In genomic region chr7:34685176-34685575, GRCm38 (mm10) we compare ENCODE assay signal across 15 mouse cellular contexts.
"Had no signal": no experiment of that assay in that cellular context is flagged by ENCODE, and none has a peak within 500 bp of the region (broad histone marks: within the 10 kb centered on the region; RNA-seq: fewer than 3 reads in every experiment).

No protein-coding gene starts in this region.

- DNase-seq: lung, adult 18-20 months; lung, embryonic 14.5 days; lung, postnatal 10 days; lung, postnatal 4 days; midbrain, embryonic 14.5 days; right cerebral cortex, postnatal 14 days; thymus, adult 2 months; thymus, postnatal 25 days; thymus, postnatal 4 days had no signal

- H3K9me3 ChIP-seq: midbrain, embryonic 10.5 days; midbrain, embryonic 12.5 days; stomach, embryonic 15.5 days had no signal

- H3K36me3 ChIP-seq: midbrain, embryonic 10.5 days; midbrain, embryonic 12.5 days; stomach, embryonic 15.5 days had no signal

- H3K27ac ChIP-seq: liver, embryonic 14.5 days; midbrain, embryonic 10.5 days; midbrain, embryonic 12.5 days; stomach, embryonic 15.5 days; stomach, postnatal 0 days had no signal

- ATAC-seq: midbrain, embryonic 16.5 days had no signal

- H3K4me3 ChIP-seq: midbrain, embryonic 10.5 days; midbrain, embryonic 12.5 days; stomach, embryonic 15.5 days had no signal

- H3K4me2 ChIP-seq: lung, embryonic 14.5 days; midbrain, embryonic 12.5 days; stomach, embryonic 15.5 days had no signal

- H3K9ac ChIP-seq: liver, embryonic 14.5 days; lung, embryonic 14.5 days; midbrain, embryonic 12.5 days; stomach, embryonic 15.5 days had no signal

- H3K27me3 ChIP-seq: stomach, embryonic 15.5 days had no signal
